In genomic region chr6:33496141-33496855, GRCm38 (mm10) we compare ENCODE assay signal across 23 mouse cellular contexts.
DNase-seq lines count a peak whose midpoint lies in the region; ATAC-seq and TF ChIP-seq lines count a peak whose summit lies in the region.
"Had no signal": no experiment of that assay in that cellular context is flagged by ENCODE, and none has a peak within 500 bp of the region (broad histone marks: within the 10 kb centered on the region; RNA-seq: fewer than 3 reads in every experiment).

No protein-coding gene starts in this region.

- peaks cover 33% of the 10 kb centered on the region for H3K4me1 ChIP-seq in forebrain, embryonic 10.5 days
- H3K4me1 ChIP-seq in forebrain, embryonic 11.5 days (replicated peaks; ENCODE audit: control insufficient read depth, insufficient read depth, low read length) = peaks cover 10% of the 10 kb centered on the region; the same call in 1 of the 2 replicates
- H3K4me1 ChIP-seq in midbrain, embryonic 12.5 days = peaks cover 15% of the 10 kb centered on the region
- no peaks in the 10 kb centered on the region for H3K4me1 ChIP-seq in midbrain, postnatal 0 days (ENCODE audit: insufficient read depth, low read length)
- H3K4me1 ChIP-seq in hindbrain, embryonic 14.5 days (replicated peaks; ENCODE audit: control insufficient read depth, insufficient read depth, low read length) = peaks cover 10% of the 10 kb centered on the region; the same call in 1 of the 2 replicates
- H3K4me1 ChIP-seq in neural tube, embryonic 15.5 days = peaks cover 8% of the 10 kb centered on the region
- H3K4me1 ChIP-seq: heart, embryonic 10.5 days; kidney, embryonic 15.5 days; liver, embryonic 12.5 days had no signal

- no peak overlapping the region for H3K4me2 ChIP-seq in forebrain, embryonic 11.5 days (ENCODE audit: low read depth, low read length, severe bottlenecking)
- no peak overlapping the region for H3K4me2 ChIP-seq in midbrain, embryonic 12.5 days (replicated peaks)
- no peak overlapping the region for H3K4me2 ChIP-seq in midbrain, postnatal 0 days (ENCODE audit: low read depth, low read length, poor library complexity, severe bottlenecking)
- no peak overlapping the region for H3K4me2 ChIP-seq in hindbrain, embryonic 14.5 days (replicated peaks)
- no peak overlapping the region for H3K4me2 ChIP-seq in neural tube, embryonic 15.5 days
- H3K4me2 ChIP-seq: kidney, embryonic 15.5 days; liver, embryonic 12.5 days had no signal

- no peaks in the 10 kb centered on the region for H3K27me3 ChIP-seq in forebrain, embryonic 10.5 days (ENCODE audit: poor library complexity, severe bottlenecking)
- H3K27me3 ChIP-seq in forebrain, embryonic 11.5 days (ENCODE audit: control insufficient read depth, insufficient read depth, low read length) = no peaks in the 10 kb centered on the region
- no peaks in the 10 kb centered on the region for H3K27me3 ChIP-seq in midbrain, embryonic 12.5 days
- no peaks in the 10 kb centered on the region for H3K27me3 ChIP-seq in midbrain, postnatal 0 days (ENCODE audit: insufficient read depth, low read length)
- no peaks in the 10 kb centered on the region for H3K27me3 ChIP-seq in hindbrain, embryonic 14.5 days (ENCODE audit: control insufficient read depth, insufficient read depth, low read length)
- no peaks in the 10 kb centered on the region for H3K27me3 ChIP-seq in neural tube, embryonic 15.5 days (replicated peaks)
- H3K27me3 ChIP-seq: kidney, embryonic 15.5 days; liver, embryonic 12.5 days; megakaryocyte, embryonic 14.5 days had no signal

- H3K36me3 ChIP-seq in forebrain, embryonic 10.5 days (replicated peaks) = peaks cover 4% of the 10 kb centered on the region
- no peaks in the 10 kb centered on the region for H3K36me3 ChIP-seq in forebrain, embryonic 11.5 days (ENCODE audit: control insufficient read depth, insufficient read depth, low read length)
- no peaks in the 10 kb centered on the region for H3K36me3 ChIP-seq in midbrain, embryonic 12.5 days
- H3K36me3 ChIP-seq in midbrain, postnatal 0 days (ENCODE audit: insufficient read depth, low read length) = no peaks in the 10 kb centered on the region
- H3K36me3 ChIP-seq in hindbrain, embryonic 14.5 days (replicated peaks; ENCODE audit: control insufficient read depth, insufficient read depth) = no peaks in the 10 kb centered on the region
- no peaks in the 10 kb centered on the region for H3K36me3 ChIP-seq in neural tube, embryonic 15.5 days
- H3K36me3 ChIP-seq: kidney, embryonic 15.5 days had no signal

- no peak for ATAC-seq in forebrain, embryonic 11.5 days (replicated peaks; ENCODE audit: low FRiP score)
- no peak for ATAC-seq in midbrain, embryonic 12.5 days (ENCODE audit: low FRiP score, low read depth)
- no peak for ATAC-seq in midbrain, postnatal 0 days (ENCODE audit: low FRiP score)
- ATAC-seq in hindbrain, embryonic 14.5 days (ENCODE audit: low FRiP score) = no peak
- no peak for ATAC-seq in neural tube, embryonic 15.5 days (ENCODE audit: low FRiP score)
- ATAC-seq: CD4-positive, CD25-positive, alpha-beta regulatory T cell, adult 4 months; intestine, embryonic 16.5 days; liver, embryonic 12.5 days had no signal

- DNase-seq in forebrain, embryonic 10.5 days (ENCODE audit: extremely low spot score, low spot score) = no peak
- no peak for DNase-seq in forebrain, embryonic 11.5 days (ENCODE audit: low spot score)
- no peak for DNase-seq in midbrain, postnatal 0 days (ENCODE audit: low spot score)
- no peak for DNase-seq in hindbrain, embryonic 14.5 days (ENCODE audit: low spot score)
- DNase-seq in urinary bladder, postnatal 10 days (ENCODE audit: low spot score) = no peak
- DNase-seq in thymus, postnatal 0 days (ENCODE audit: low spot score) = no peak
- DNase-seq: cerebellum, postnatal 36 days; gastrocnemius, postnatal 25 days; heart, postnatal 14 days; layer of hippocampus, postnatal 36 days; left cerebral cortex, postnatal 4 days; right cerebral cortex, postnatal 25 days; thymus, postnatal 36 days had no signal

- no peak overlapping the region for H3K9ac ChIP-seq in forebrain, embryonic 11.5 days (ENCODE audit: low read length)
- no peak overlapping the region for H3K9ac ChIP-seq in midbrain, embryonic 12.5 days (replicated peaks)
- H3K9ac ChIP-seq in midbrain, postnatal 0 days (replicated peaks; ENCODE audit: low read length, poor library complexity, severe bottlenecking) = no peak overlapping the region
- no peak overlapping the region for H3K9ac ChIP-seq in hindbrain, embryonic 14.5 days
- no peak overlapping the region for H3K9ac ChIP-seq in neural tube, embryonic 15.5 days (replicated peaks)
- H3K9ac ChIP-seq: kidney, embryonic 15.5 days; liver, embryonic 12.5 days had no signal

- WGBS in forebrain, embryonic 10.5 days = 57% methylated on average over 6 of the region's 6 CpGs
- WGBS in forebrain, embryonic 11.5 days = 40% methylated on average over 6 of the region's 6 CpGs
- 59% methylated on average over 6 of the region's 6 CpGs for WGBS in midbrain, embryonic 12.5 days
- WGBS in midbrain, postnatal 0 days = 43% methylated on average over 6 of the region's 6 CpGs
- 47% methylated on average over 6 of the region's 6 CpGs for WGBS in hindbrain, embryonic 14.5 days
- WGBS in neural tube, embryonic 15.5 days = 40% methylated on average over 6 of the region's 6 CpGs

- H3K9me3 ChIP-seq in forebrain, embryonic 10.5 days = no peaks in the 10 kb centered on the region
- no peaks in the 10 kb centered on the region for H3K9me3 ChIP-seq in forebrain, embryonic 11.5 days (ENCODE audit: control insufficient read depth, low read length)
- no peaks in the 10 kb centered on the region for H3K9me3 ChIP-seq in midbrain, embryonic 12.5 days
- no peaks in the 10 kb centered on the region for H3K9me3 ChIP-seq in midbrain, postnatal 0 days (ENCODE audit: low read length)
- no peaks in the 10 kb centered on the region for H3K9me3 ChIP-seq in hindbrain, embryonic 14.5 days (ENCODE audit: control insufficient read depth, low read length)
- H3K9me3 ChIP-seq in neural tube, embryonic 15.5 days (replicated peaks) = no peaks in the 10 kb centered on the region
- H3K9me3 ChIP-seq: embryonic facial prominence, embryonic 10.5 days; G1E; heart, embryonic 10.5 days; kidney, embryonic 15.5 days; liver, embryonic 12.5 days; megakaryocyte, embryonic 14.5 days had no signal

- peak overlapping the region; percentile 44; the same call in 1 of the 2 replicates for H3K27ac ChIP-seq in forebrain, embryonic 10.5 days
- H3K27ac ChIP-seq in forebrain, embryonic 11.5 days (ENCODE audit: low read depth, low read length) = no peak overlapping the region
- H3K27ac ChIP-seq in midbrain, embryonic 12.5 days (replicated peaks) = 0 out of 2 replicates have a peak overlapping the region, but pooled peaks have one; percentile 25
- no peak overlapping the region for H3K27ac ChIP-seq in midbrain, postnatal 0 days (ENCODE audit: low read depth, low read length)
- H3K27ac ChIP-seq in hindbrain, embryonic 14.5 days = peak overlapping the region; percentile 71
- H3K27ac ChIP-seq in neural tube, embryonic 15.5 days (replicated peaks) = peak overlapping the region; percentile 18; the same call in 1 of the 2 replicates
- H3K27ac ChIP-seq: embryonic facial prominence, embryonic 10.5 days; heart, embryonic 10.5 days; kidney, embryonic 15.5 days; liver, embryonic 12.5 days had no signal

- TF ChIP-seq CTCF in midbrain, postnatal 0 days (IDR thresholded peaks at IDR 0.05) = no peak

- H3K4me3 ChIP-seq in forebrain, embryonic 10.5 days = no peak overlapping the region
- H3K4me3 ChIP-seq in forebrain, embryonic 11.5 days (ENCODE audit: low read depth, low read length) = no peak overlapping the region
- no peak overlapping the region for H3K4me3 ChIP-seq in midbrain, embryonic 12.5 days
- no peak overlapping the region for H3K4me3 ChIP-seq in midbrain, postnatal 0 days (ENCODE audit: low read depth, low read length)
- no peak overlapping the region for H3K4me3 ChIP-seq in hindbrain, embryonic 14.5 days (replicated peaks; ENCODE audit: low read length)
- H3K4me3 ChIP-seq in neural tube, embryonic 15.5 days (replicated peaks) = no peak overlapping the region
- H3K4me3 ChIP-seq: embryonic facial prominence, embryonic 10.5 days; heart, embryonic 10.5 days; kidney, embryonic 15.5 days; liver, embryonic 12.5 days; megakaryocyte, embryonic 14.5 days had no signal

Comparison
In these comparisons a context has a peak if more than half of its experiments do, and no peak if none do; other contexts are left out.
1. H3K27ac ChIP-seq: peak in forebrain, embryonic 10.5 days (single experiment), midbrain, embryonic 12.5 days (single experiment), hindbrain, embryonic 14.5 days (single experiment) and neural tube, embryonic 15.5 days (single experiment); none in forebrain, embryonic 11.5 days (single experiment) and midbrain, postnatal 0 days (single experiment).